Mouse (Mus musculus) intestine, embryonic 14.5 days (tissue): Measurements from ENCODE around the gene Gm8879. TPM values are rescaled to one million over a fixed set of nuclear protein-coding genes. Genes with fewer than 3 reads are reported as not detected.
"Not testable (repeated sequence)": the region's sequence is repeated elsewhere in the genome, so short reads cannot be mapped to it uniquely, and the experiment has no call there.

Source experiments
- ATAC-seq: fragments of 200-750 bp; cut with Nextera tagmentation; replicated peaks from 2 replicates; pipeline ENCODE4 v1.8.0; 2017; ENCODE audit warnings: low read depth, moderate number of reproducible peaks, moderate TSS enrichment, moderate library complexity; ENCODE audit not compliant: low FRiP score, low TSS enrichment
- DNase-seq: peaks from one replicate; pipeline ENCODE4 v3.0.0-alpha.2; 2018; ENCODE audit warnings: low spot score
- H3K27ac ChIP-seq: fragments of 300-500 bp; sonication (generic); 2 replicates; pipeline ENCODE4 v1.5.1; 2014; ENCODE audit warnings: low read depth, mild to moderate bottlenecking, control low read depth
- H3K27me3 ChIP-seq: fragments of 300-500 bp; sonication (generic); replicated peaks from 2 replicates; pipeline ENCODE4 v1.6.1; 2014; ENCODE audit warnings: low read length, control low read depth; ENCODE audit not compliant: control insufficient read depth, insufficient read depth
- H3K36me3 ChIP-seq: fragments of 300-500 bp; sonication (generic); 2 replicates; pipeline ENCODE4 v1.6.1; 2014; ENCODE audit warnings: low read length, control low read depth; ENCODE audit not compliant: control insufficient read depth, insufficient read depth
- H3K4me1 ChIP-seq: fragments of 300-500 bp; sonication (generic); replicated peaks from 2 replicates; pipeline ENCODE4 v1.6.1; 2014; ENCODE audit warnings: low read length, control low read depth, mixed read lengths; ENCODE audit not compliant: control insufficient read depth, insufficient read depth
- H3K4me2 ChIP-seq: fragments of 300-500 bp; sonication (generic); 2 replicates; pipeline ENCODE4 v1.6.1; 2014; ENCODE audit warnings: low read length
- H3K4me3 ChIP-seq: fragments of 300-500 bp; sonication (generic); 2 replicates; pipeline ENCODE4 v1.5.1; 2014; ENCODE audit warnings: low read depth, low read length, control low read depth, mixed read lengths
- H3K9ac ChIP-seq: fragments of 300-500 bp; sonication (generic); 2 replicates; pipeline ENCODE4 v1.6.1; 2014; ENCODE audit warnings: mild to moderate bottlenecking, low read length
- H3K9me3 ChIP-seq: fragments of 300-500 bp; sonication (generic); 2 replicates; pipeline ENCODE4 v1.6.1; 2016; ENCODE audit warnings: low read length, control low read depth; ENCODE audit not compliant: control insufficient read depth
- WGBS: fragments of 180-500 bp; shearing (Covaris S2); extraction: QIAGEN DNeasy Blood & Tissue Kit; methylation state at CpG from one replicate; pipeline ENCODE4 v1.1.7; 2014; 5-methylcytosine and 5-hydroxymethylcytosine counted together
- polyA plus RNA-seq: library from polyadenylated mRNA; unstranded; fragments of >200 nt; fragmentation: Nextera tagmentation; extraction: Ambion mirVana; gene quantifications from 2 replicates; pipeline ENCODE4 v1.2.1, GENCODE M21; 2014

Gene Gm8879
- not detected in 2 replicates for polyA plus RNA-seq

- not testable (repeated sequence) for H3K27ac ChIP-seq
- no CpG with 5 or more reads among the region's 3 CpGs for WGBS
Measured at GRCm38 (mm10) chr5:11127334-11127733, at the start of gene Gm8879. TSS of gene Gm8879 (plus strand) at chr5:11127634.

GRCm38 (mm10) chr5:11138031-11138430, 10.6 kb downstream of the Gm8879 start:
- 90% methylated on average over 12 of the region's 12 CpGs for WGBS
- H3K9me3 ChIP-seq, H3K27me3 ChIP-seq, DNase-seq, H3K4me3 ChIP-seq, ATAC-seq, H3K4me2 ChIP-seq, H3K4me1 ChIP-seq, H3K36me3 ChIP-seq, H3K9ac ChIP-seq, H3K27ac ChIP-seq: not testable (repeated sequence)

More at GRCm38 (mm10) chr5:11127334-11127733, at the start of gene Gm8879:
- H3K4me1 ChIP-seq, H3K4me3 ChIP-seq, ATAC-seq, H3K27me3 ChIP-seq, DNase-seq, H3K36me3 ChIP-seq, H3K9ac ChIP-seq, H3K4me2 ChIP-seq, H3K9me3 ChIP-seq: not testable (repeated sequence)

Other genes with a start within 250 kb of the Gm8879 start
- not detected in 2 replicates for gene Gm8871, start 179.8 kb upstream of the Gm8879 start, polyA plus RNA-seq
- gene Gm8857, start 179.8 kb upstream of the Gm8879 start, polyA plus RNA-seq = not detected in 2 replicates
- gene Gm5861, start 55.4 kb downstream of the Gm8879 start, polyA plus RNA-seq = not detected in 2 replicates
- not detected in 2 replicates for gene Gm8890, start 128.4 kb downstream of the Gm8879 start, polyA plus RNA-seq
- not detected in 2 replicates for gene Speer1, start 213.9 kb downstream of the Gm8879 start, polyA plus RNA-seq